Mouse (Mus musculus) mature B cell (primary cell): ENCODE data around the gene Sept5.

Experiments
- in situ Hi-C: fragments of 300-500 bp; cut with MboI; formaldehyde crosslinking; loops from 2 replicates; pipeline ENCODE4 v1.14.3; 2019

The Sept5 gene

DNA sequence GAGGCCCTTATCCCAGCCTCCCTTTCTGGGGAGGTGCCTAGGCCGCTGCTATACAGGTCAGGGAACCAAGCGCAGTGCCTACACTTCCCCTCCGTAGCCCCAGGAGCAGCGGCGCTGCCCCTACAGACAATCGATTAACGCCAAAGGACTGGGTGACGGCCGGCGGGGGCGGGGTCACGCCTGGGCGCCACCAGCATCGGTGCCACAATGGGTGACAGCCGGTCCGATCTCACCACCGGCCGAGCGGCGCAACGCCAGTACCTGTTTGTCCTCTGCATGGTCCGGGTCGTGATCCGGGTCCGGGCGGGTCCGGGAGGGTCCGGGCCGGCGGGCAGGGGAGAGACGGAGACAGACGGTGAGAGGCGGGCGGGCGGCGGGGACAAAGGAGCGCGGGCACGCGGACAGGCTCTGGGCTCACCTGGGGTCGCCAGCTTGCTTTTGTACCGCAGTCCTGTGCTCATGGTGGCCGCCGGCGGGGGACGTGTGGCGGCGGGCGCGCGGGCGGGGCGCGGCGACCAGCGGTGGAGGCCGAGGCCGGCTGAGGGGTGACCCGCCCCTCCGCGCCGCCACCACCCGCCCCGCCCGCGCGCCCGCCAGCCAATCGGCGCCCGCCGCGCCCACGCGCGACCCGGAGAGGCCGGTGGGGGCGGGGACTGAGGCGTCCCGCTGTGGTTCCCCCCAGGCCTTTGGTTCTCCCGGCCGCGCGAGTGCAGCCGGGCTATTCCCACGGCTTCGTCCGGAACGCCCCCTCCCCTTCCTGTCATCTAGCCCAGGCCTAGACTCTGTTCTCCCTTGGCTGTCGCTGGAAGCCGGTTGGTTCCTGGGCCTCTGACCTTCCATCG is at the start of gene Sept5:
Gene Sept5, minus strand, starts transcription at position 565 of the 842 bp plus-strand sequence.
- in situ Hi-C loops: no loop called here

DNA sequence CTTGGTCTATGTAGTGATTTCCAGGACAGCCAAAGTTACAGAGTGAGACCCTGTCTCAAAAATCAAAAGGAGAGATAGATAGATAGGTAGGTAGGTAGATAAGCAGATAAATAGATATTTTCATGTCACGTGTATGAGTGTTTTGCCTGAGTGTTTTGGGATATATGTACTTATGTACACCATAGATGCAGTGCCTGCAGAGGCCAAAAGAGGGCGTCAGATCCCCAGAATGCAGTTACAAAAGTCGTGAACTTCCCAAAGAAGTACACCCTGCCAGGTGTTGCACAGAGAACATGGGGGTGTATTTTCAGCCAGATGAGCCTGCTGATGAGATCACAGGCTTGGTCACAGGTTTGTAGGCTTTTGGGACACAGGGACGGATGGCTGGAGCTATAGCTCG is 49.4 kb upstream of the Sept5 start:
- in situ Hi-C loops: no loop called here

GRCm38 (mm10) chr16:18677746-18678679 is 48.3 kb upstream of the Sept5 start:
- in situ Hi-C loops: no loop called here

DNA sequence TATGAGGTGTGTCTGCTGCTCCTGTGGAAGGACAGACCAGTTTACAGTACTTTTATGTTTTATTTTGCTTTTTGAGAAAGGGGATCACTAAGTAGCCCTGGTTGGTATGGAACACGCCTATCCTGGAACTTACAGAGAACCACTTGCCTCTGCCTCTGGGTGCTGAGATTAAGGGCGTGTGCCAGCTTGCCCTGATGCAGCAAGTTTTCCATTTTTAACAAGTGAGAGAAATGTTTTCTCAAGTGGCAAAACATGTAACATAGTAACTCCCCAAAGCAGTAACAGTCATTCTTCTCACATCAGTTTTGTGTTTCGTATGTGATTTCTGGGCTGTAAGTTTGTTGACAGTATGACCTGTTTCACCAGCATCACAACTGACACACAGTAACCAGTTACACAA is 43.3 kb upstream of the Sept5 start:
- in situ Hi-C loops: no loop called here

- in situ Hi-C loops: no loop called here
Observed at GRCm38 (mm10) chr16:18672027-18672426, 42.3 kb upstream of the Sept5 start.

GRCm38 (mm10) chr16:18669914-18670313 is 40.2 kb upstream of the Sept5 start:
- in situ Hi-C loops: no loop called here

GRCm38 (mm10) chr16:18658597-18658996 is 28.8 kb upstream of the Sept5 start:
- in situ Hi-C loops: no loop called here

GRCm38 (mm10) chr16:18655372-18656098 is 25.8 kb upstream of the Sept5 start:
- in situ Hi-C loops: no loop called here

- in situ Hi-C loops: no loop called here
Observed at GRCm38 (mm10) chr16:18653290-18654160, 23.8 kb upstream of the Sept5 start.

GRCm38 (mm10) chr16:18649126-18649525 is 19.4 kb upstream of the Sept5 start:
- in situ Hi-C loops: no loop called here

GRCm38 (mm10) chr16:18645329-18645728 is 15.6 kb upstream of the Sept5 start:
- in situ Hi-C loops: no loop called here

DNA sequence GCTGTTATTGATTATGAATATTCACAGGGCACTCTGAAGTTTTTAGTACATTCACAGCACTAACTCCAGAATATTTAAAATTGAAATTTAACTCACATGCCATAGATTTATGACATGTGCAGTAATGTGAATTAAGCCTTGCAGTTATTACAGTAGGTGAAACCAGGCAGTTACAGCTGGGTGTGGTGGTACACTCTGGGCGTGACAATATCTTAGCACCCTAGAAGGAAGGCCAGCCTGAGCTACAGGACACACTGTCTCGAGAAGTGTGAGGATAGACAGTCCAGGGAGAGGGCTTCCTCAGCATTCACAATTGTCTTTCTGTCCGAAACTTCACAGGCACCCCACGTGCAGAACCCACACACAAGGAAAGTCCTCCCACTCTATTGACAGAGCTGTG is 14.7 kb upstream of the Sept5 start:
- in situ Hi-C loops: no loop called here

GRCm38 (mm10) chr16:18643406-18643998 is 13.7 kb upstream of the Sept5 start:
- in situ Hi-C loops: no loop called here

- in situ Hi-C loops: no loop called here
Observed at GRCm38 (mm10) chr16:18642897-18643296, 13.1 kb upstream of the Sept5 start.

GRCm38 (mm10) chr16:18642291-18642690 is 12.5 kb upstream of the Sept5 start:
- in situ Hi-C loops: no loop called here

DNA sequence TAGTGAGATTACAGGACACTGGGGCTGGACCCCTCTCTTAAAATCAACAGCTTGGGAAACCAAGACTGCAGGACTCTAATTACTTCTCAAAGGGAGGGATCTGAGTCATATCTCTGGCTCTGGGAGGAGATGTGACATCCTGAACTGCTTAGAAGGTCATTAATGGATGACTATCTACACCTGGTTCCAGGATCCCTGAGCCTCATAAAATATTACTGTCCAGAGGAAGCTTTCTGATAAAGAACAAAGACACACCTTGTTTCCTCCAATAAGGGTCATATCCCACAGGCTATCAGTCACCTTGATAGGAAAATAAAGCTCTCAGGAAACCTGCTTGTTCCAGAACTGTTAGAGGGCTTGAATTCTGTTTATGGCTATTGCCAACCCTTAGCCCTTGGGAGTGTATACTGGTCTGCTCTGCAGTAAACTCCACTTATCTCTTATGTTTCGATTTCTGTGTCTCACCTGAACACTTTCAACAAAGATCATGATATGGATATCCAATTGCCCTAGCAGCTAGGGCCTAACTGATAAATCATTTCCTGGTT is 9.7 kb upstream of the Sept5 start:
- in situ Hi-C loops: no loop called here

- in situ Hi-C loops: no loop called here
Observed at GRCm38 (mm10) chr16:18638396-18638795, 8.6 kb upstream of the Sept5 start.

- in situ Hi-C loops: no loop called here
Observed at GRCm38 (mm10) chr16:18636804-18637203, 7.0 kb upstream of the Sept5 start.

- in situ Hi-C loops: no loop called here
Observed at GRCm38 (mm10) chr16:18636401-18636800, 6.6 kb upstream of the Sept5 start.

DNA sequence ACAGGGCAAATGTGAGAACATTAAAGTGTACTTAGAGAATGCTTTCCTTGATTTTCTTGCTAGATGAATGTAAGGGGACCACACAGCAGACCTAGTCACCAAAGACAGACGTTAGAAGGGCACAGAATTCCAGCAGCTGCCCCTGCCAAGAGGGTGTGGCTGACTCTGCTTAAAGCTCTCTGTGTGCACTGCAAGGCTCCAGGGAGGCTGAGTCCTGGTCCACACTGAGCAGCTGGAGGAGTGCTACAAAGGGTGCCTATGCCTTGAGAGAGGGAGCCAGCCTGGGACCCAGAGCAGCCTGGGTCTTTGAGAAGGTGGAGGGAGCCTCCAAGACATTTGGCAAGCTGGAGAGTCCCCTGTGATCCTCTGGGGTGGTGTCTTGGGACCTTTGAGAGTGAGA is 3.6 kb upstream of the Sept5 start:
- in situ Hi-C loops: no loop called here
